Mouse (Mus musculus): ENCODE results near the gene Tnfrsf21.

The Tnfrsf21 gene

GRCm38 (mm10) chr17:43016371-43017331, at the start of gene Tnfrsf21:
Gene Tnfrsf21, plus strand, starts transcription at chr17:43016555.
- peak; percentile 94 to 96 for DNase-seq

- no peak for DNase-seq
These were observed 48.2 kb upstream of the Tnfrsf21 start for GRCm38 (mm10) chr17:42968174-42968573.

DNA sequence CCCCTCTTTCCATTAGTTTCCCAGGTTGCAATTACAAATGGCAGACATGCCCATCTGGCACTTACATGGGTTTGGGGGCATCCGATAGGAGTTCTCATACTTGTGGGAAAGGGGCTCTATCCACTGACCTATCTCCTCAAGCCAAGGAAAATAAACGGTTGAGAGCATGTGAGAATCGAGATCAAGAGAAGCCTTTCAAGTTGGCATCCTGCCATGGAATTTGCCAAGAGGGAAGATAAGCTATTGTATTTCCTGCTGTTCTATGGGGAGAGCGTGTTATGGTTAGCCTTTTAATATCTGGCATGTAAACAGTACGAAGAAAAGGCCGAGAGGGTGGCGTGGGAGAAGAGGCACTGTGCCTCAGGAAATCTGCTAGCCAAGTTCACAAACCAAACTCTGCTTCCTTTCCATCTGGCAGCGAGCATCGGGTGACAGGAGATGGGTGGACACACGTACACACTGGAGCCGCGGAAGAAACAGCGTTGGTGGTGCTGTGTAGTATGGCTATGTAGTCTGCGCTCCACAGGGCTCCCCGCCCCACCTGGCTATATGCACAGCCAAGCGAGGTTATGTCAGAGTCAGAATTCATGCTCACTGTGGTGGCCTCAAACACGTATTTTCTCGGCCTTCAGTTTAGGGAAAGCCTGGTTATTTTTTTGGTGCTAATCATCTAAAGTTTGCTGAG, 40.9 kb upstream of the Tnfrsf21 start:
- DNase-seq: peak; percentile 13 to 16

DNA sequence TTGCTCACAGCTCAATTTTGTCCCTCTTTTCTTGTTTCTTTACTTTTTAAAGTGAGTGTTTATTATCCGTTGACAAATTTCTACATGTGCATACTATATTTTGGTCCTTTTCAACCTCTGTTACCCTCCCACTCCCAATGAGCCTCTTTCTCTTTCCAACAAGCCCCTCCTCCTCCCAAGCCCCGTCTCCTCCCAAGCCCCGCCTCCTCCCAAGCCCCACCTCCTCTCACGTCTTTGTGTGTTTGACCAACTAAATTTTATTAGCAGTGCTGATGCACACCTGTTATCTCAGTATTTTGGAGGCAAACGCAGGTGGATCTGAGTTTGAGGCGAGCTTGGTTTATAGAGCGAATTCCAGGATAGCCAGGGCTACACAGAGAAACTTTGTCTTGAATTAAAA, 38.6 kb upstream of the Tnfrsf21 start:
- no peak for DNase-seq

DNA sequence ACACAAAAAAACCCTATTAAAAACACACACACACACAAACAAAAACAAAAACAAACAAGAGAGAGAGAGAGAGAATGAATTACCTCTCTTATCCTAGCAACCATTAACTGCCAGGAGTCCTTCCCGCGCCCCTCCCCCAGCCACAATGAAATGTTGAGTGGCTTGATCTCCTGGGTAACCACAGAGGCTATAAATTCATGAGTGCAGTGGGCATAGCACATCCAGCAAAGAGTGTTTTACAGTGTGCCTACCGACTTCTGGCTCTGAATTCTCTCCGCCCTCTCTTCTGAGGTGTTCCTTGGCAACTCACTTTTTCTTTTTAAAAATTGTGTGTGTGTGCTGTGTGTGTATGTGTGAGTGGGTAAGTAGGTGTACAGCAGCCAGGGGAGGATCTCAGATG, 38.0 kb upstream of the Tnfrsf21 start:
- no peak for DNase-seq

DNA sequence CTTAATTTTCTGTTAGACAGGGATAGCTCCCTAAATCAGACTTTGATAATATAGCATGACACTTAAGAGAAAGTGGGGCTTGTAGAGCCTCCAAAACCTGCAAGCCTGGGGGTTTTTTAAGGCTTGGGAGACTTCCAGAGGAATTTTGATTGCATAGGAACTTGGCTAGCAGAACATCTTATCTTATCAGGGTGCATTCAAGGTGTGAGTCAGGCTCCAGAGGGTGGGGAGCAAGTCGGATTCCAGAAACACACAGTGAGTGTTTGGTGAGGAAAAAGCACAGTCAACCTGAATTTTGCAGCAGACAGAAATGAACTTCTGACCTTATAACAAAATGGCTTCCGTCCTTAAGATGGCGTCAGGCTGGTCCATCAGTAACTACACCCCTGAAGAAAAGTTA, 34.5 kb upstream of the Tnfrsf21 start:
- DNase-seq: no peak

- no peak for DNase-seq
These were observed 33.8 kb upstream of the Tnfrsf21 start for GRCm38 (mm10) chr17:42982568-42982967.

DNA sequence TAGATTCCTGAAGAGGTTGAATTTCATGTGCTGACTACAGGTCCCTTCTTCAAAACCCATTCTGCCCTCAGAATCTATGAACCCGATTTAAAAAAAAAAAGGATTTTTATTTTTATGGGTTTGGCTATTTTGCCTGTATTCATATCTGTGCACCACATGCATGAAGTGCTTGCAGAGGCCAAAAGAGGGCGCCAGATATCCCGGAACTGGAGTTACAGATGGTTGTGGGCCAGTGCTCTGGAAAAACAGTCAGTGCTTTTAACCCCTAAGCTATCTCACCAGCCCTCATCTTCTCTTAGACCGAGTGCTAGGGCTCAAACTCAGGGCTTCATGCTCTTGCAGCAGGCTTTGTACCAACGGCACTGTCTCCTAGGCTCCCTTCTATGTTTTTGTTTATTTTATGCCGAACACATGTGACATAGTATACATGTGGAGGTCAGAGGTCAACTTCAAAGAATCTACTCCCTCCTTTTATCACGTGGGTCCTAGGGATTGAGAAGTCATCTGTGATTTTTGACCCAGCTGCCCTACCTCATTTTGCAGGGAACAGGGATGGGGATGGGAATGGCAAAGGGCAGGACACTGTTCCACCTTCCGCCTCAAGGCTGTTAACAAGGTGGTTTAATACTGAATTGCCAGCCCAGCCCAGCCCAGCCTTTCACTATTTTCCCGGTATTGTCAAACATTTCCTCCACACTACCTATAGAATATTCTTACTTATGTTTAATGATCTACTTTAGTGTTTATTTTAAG, 30.3 kb upstream of the Tnfrsf21 start:
- DNase-seq: peak; percentile 26 to 69

DNA sequence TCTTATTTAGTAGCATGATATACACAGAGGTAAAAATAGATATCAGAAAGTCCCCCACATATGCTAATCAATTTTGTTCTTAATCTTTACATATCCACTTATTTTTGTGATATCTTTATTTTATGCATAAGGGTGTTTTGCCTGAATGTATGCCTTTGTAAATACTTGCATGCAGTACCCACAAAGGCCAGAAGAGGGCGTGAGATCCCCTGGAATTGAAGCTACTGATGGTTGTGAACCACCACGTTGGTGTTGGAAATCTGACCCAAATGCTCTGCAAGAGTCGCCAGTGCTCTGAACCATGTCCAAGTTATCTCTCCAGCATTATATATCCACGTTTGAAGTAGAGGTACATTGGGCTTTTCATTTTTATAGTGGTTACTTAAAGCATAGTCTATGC, 28.7 kb upstream of the Tnfrsf21 start:
- DNase-seq: peak; percentile 9 to 57

GRCm38 (mm10) chr17:42989981-42990380, 26.4 kb upstream of the Tnfrsf21 start:
- DNase-seq: no peak

DNA sequence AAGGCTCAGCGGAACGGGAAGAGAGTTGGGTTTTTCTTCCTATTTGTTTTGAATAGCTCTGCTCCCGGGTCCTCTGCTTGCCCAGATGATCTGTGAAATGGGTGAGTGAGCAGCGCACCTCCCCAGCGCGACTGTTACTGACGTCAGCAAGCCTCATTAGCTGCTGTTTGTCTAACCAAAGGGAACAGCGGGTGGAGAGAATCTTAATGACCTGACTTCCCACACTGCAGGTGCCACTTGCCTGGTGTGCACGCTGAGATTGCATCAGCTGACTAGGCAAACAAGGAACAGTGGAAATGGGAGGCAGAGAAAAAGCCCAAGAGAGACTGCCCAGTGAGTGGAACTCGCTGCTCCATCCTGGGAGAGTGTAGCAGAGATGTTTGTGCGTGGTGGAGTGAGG, 25.2 kb upstream of the Tnfrsf21 start:
- DNase-seq: peak; percentile 55 to 59

GRCm38 (mm10) chr17:42999446-42999977, 16.8 kb upstream of the Tnfrsf21 start:
- no peak for DNase-seq

GRCm38 (mm10) chr17:43000598-43000997, 15.8 kb upstream of the Tnfrsf21 start:
- DNase-seq: no peak

- peak; percentile 73 to 81 for DNase-seq
These were observed 3.6 kb upstream of the Tnfrsf21 start for GRCm38 (mm10) chr17:43012718-43013117.

DNA sequence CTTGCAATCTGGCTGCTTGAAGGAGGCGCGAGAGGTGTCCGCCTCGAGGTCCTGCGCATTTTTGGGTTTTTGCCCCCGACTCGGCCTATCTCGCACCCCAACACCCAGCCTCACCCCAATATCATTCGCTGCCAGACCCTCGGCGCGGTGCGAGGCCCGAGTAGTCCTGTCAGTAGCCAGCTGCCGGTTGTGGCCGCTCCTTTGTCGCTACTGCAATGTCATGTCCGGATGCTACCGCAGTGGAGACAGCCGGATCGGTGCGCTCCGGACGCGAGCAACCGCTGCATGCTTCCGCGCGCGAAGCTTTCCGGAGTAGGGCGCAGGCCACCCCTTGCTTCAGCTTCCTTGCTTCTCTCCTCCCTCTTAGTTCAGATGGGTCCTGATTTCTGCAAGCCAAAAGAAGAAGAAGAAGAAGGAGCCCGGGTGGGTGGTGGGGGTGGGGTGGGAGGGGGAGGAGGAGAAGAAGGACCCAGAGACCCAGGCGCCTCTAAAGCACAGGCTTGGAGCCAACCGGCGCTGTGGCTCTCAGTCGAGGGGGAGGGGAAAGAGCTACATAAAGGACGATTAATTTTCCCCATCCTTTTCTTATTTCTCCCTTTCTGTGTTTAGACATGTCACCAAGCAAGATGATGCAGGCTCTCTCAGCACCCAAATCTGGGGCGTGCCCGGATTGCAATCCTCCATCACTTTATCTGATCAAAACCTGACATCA, 1.1 kb downstream of the Tnfrsf21 start:
- DNase-seq: peak in 1 of 2 experiments; percentile 67

GRCm38 (mm10) chr17:43018071-43018470, 1.7 kb downstream of the Tnfrsf21 start:
- DNase-seq: no peak

DNA sequence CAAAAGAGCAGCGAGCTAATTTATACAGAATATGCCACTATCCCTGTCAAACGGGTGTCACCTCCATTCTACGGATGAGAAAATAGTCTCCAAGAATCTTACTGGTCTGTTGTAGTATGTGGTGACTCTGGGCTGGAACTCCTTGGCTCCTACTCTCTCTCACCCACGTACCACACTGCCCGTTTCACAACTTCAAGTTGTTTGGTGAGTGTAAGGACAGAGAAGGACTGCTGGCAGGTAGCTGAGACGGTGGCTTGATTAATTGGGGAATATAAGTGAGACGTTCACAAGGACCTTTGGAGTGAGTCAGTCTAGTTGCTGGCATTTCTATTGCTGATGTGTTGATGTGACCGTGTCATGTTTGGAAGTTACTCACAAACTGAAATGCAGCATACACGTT, 3.3 kb downstream of the Tnfrsf21 start:
- DNase-seq: no peak

DNA sequence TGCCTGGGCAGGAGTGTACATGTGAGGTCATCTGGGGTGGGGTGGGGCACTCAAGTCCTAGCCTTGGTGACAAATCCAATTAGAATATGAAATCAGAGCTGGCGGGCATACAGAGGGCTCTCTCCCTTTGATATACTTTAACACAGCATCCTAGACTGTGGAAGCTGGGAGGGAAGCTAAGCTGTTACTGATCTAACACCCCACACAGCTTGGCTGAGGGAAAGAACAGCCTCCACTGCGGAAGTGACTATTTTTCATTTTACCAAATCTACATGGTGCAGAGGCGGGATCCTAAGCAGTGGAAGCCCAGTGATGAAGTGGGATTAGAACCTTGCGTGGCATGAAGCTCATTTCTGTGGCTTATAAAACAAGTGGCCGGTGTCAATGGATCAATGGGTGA, 4.7 kb downstream of the Tnfrsf21 start:
- no peak for DNase-seq

DNA sequence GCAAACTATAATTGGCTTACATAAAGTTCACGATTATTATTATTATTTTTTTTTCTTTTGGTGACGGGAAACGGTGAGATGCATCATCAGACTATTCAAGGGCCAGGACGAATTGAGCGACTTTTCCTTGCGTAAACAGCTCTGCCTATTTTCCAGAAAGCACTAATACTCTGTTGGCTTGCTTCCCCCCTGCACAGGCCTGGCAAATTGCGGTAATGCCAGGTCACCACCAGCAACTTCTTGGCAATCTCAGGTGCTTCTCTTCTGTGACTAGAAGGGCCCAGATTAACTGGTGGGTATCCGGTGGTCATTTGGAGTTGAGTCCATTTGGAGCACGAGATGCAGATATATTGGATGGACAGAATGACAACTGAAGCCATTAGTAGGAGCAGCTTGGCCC, 5.7 kb downstream of the Tnfrsf21 start:
- no peak for DNase-seq

DNA sequence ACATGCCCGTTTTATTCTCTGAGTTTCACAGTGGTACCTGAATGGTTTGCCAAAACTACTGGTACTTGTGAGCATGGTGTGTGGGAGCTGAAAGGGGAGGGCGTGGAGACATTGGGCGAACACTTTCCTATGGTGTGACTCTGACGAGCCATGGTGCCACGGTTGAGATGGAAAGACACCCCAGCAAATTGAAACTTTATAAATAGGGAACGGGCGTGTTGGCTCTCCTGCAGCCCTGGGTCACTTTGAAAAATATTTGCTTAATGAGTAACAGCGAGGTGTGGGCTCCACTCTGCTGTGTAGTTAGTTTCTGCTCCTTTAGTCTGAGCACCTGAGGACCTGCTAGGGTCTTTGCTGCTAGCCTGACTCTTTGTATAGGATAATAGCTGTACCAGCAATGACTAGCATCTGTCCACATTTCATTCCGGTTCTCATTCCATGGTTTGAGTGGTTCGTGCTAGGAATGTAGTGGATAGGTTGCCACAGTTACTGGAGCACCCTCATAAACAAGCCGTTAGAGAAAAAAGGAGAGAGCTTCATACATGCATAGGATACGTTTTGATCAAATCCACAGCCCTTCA, 7.4 kb downstream of the Tnfrsf21 start:
- DNase-seq: peak; percentile 36 to 44

DNA sequence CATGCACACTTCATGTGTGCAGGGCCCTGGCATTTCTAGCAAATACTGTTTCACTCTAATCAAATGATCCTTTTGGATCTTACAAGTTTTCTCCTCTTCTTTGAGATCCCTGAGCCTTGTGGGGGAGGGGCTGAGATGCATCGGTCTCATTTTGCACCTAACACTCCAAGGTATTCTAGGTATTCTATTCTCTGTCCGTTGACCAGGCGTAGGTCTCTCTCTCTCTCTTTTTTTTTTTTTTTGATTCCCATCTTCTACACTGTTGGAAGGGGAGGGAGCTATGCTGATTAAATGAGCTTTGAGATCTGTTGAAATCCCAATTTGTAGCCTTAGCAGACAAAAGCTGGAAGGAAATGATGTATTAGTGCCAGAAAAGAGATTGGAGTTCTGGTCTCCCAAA, 8.2 kb downstream of the Tnfrsf21 start:
- peak in 1 of 2 experiments; percentile 33 for DNase-seq

DNA sequence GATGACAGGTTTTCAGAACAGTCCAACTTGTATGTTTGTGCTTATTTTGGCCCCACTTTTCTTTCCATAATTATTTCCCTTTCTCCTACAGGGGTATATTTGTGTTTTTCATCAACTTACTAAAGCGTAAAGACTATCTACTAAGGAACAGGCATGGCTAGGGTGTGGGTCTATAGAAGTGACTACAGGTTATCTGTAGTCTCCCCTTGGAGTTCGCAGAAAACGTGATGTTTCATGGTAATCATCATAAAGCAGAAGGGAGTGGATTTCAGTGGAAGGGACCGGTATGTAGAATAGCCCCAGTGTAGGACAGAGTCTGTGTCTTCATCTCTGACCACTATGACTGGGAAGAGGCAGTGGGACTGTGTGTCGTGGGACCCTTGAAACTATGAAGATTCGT, 8.7 kb downstream of the Tnfrsf21 start:
- no peak for DNase-seq
